Comparison of ENCODE assay signal across 7 mouse cellular contexts in the genomic region with DNA sequence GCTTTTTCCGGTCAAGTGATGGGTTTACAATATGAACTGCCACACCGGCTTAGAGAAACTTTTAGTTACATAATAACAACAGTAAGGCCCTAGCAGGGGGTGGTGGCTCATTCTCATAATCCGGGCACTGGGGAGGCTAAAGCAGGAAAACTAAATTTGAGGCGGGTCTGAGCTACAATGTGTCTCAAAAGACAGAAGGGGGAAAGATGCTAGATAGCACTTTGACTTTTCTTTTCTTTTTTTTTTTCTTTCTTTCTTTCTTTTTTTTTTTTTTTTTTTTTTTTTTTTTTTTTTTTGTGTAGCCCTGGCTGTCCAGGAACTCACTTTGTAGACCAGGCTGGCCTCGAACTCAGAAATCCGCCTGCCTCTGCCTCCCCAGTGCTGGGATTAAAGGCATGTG. TPM values are rescaled to one million over a fixed set of nuclear protein-coding genes. Genes with fewer than 3 reads are reported as not detected.
"Had no signal": no experiment of that assay in that cellular context is flagged by ENCODE, and none has a peak within 500 bp of the region (broad histone marks: within the 10 kb centered on the region; RNA-seq: fewer than 3 reads in every experiment).

No protein-coding gene starts in this region.

RNA-seq across cellular contexts. Expression of gene Prph, which starts 9.2 kb away (rescaled TPM):
- total RNA-seq: neutrophil, adult 5-6 weeks had no signal

RNA-seq across cellular contexts. Expression of gene C1ql4, which starts 41.9 kb away (rescaled TPM):
- total RNA-seq: neutrophil, adult 5-6 weeks had no signal
- polyA plus RNA-seq: small intestine, adult 2 months; spleen, adult 2 months; stomach, embryonic 15.5 days; stomach, embryonic 16.5 days; stomach, postnatal 0 days; urinary bladder, adult 2 months had no signal

RNA-seq across cellular contexts. Expression of gene Dnajc22, which starts 47.2 kb away (rescaled TPM):
- total RNA-seq: neutrophil, adult 5-6 weeks had no signal
